Mouse (Mus musculus) liver, embryonic 16.5 days (tissue): ENCODE measurements around the gene Vps8. TPM values are rescaled to one million over a fixed set of nuclear protein-coding genes. Genes with fewer than 3 reads are reported as not detected.
"Not testable (repeated sequence)": the region's sequence is repeated elsewhere in the genome, so short reads cannot be mapped to it uniquely, and the experiment has no call there.

ENCODE experiments used
- ATAC-seq: fragments of 200-750 bp; cut with Nextera tagmentation; 2 replicates; pipeline ENCODE4 v1.8.0; 2017; ENCODE audit warnings: low read depth, mild to moderate bottlenecking, moderate number of reproducible peaks, moderate library complexity
- H3K27ac ChIP-seq: fragments of 300-500 bp; sonication (generic); 2 replicates; pipeline ENCODE4 v1.5.1; 2014; ENCODE audit warnings: mild to moderate bottlenecking, low read length
- H3K27me3 ChIP-seq: fragments of 300-500 bp; sonication (generic); 2 replicates; pipeline ENCODE4 v1.6.1; 2014; ENCODE audit warnings: low read depth, low read length, mixed read lengths; ENCODE audit not compliant: control insufficient read depth, insufficient read depth
- H3K36me3 ChIP-seq: fragments of 300-500 bp; sonication (generic); 2 replicates; pipeline ENCODE4 v1.6.1; 2014; ENCODE audit warnings: mild to moderate bottlenecking; ENCODE audit not compliant: control insufficient read depth, insufficient read depth
- H3K4me1 ChIP-seq: fragments of 300-500 bp; sonication (generic); 2 replicates; pipeline ENCODE4 v1.6.1; 2014; ENCODE audit warnings: low read depth, low read length, mixed read lengths; ENCODE audit not compliant: control insufficient read depth
- H3K4me2 ChIP-seq: fragments of 300-500 bp; sonication (generic); 2 replicates; pipeline ENCODE4 v1.6.1; 2014; ENCODE audit warnings: low read depth, low read length, mixed read lengths
- H3K4me3 ChIP-seq: fragments of 300-500 bp; sonication (generic); 2 replicates; pipeline ENCODE4 v1.5.1; 2014; ENCODE audit warnings: low read depth, mild to moderate bottlenecking, low read length
- H3K9ac ChIP-seq: fragments of 300-500 bp; sonication (generic); 2 replicates; pipeline ENCODE4 v1.6.1; 2014; ENCODE audit warnings: low read depth, low read length
- H3K9me3 ChIP-seq: fragments of 300-500 bp; sonication (generic); replicated peaks from 2 replicates; pipeline ENCODE4 v1.6.1; 2016; ENCODE audit warnings: low read length; ENCODE audit not compliant: control insufficient read depth
- WGBS: fragments of 180-500 bp; shearing (Covaris S2); extraction: QIAGEN DNeasy Blood & Tissue Kit; methylation state at CpG from one replicate; pipeline ENCODE4 v1.1.7; 2014; ENCODE audit not compliant: insufficient replicate concordance; 5-methylcytosine and 5-hydroxymethylcytosine counted together
- polyA plus RNA-seq: library from polyadenylated mRNA; unstranded; fragments of >200 nt; fragmentation: Nextera tagmentation; extraction: Ambion mirVana; gene quantifications from 2 replicates; pipeline ENCODE4 v1.2.1, GENCODE M21; 2015

Gene Vps8
- polyA plus RNA-seq, 1 experiment from 2014 or later: 7.6 TPM

DNA sequence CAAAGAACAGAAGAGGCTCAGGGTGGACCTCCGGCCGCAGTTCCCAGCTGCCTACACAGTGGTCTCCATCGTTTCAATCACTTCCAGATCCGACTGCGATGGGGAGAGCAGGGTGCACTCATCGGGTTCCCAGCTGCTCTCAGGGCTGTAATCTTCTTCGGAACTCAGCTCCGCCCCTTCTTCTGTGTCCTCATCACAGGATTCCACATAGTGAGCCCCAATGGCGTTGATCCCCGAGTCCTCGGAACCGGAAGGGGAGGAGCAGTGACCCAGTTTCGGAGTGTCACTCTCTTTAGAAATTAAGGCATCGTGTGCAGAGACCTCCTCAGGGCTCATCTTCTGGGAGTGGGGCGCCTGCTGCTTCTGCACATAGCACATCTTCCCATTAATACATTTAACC is 230.2 kb downstream of the Vps8 start:
- Histone ChIP-seq H3K4me2 (no peak overlapping the region), H3K4me1 (no peaks in the 10 kb centered on the region), H3K9ac (no peak overlapping the region), H3K36me3 (no peaks in the 10 kb centered on the region; the same call in 1 of the 2 replicates), H3K27ac (no peak overlapping the region), H3K27me3 (no peaks in the 10 kb centered on the region), H3K9me3 (no peaks in the 10 kb centered on the region), H3K4me3 (no peak overlapping the region)
- ATAC-seq: no peak
- whole genome bisulfite sequencing: 67% methylated on average over 15 of the region's 15 CpGs

DNA sequence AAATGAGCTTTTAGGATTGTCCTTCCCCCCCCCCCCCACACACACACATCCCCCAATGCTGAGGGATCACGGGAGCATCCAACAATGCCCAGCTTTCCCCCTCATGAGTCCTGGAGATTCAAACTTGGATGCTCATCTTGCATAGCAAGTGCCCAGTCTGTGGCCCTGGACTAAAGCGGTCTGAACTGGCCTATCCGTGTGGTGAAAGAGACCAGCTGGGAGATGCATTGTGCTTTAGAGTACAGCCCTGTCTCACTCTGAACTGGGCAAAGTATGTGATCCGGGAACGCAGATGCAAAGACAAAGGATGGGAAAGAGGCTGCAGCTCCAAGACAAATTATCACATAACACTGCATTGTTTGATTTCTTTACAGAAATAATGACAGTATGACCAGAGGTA is 231.5 kb downstream of the Vps8 start:
- no peaks in the 10 kb centered on the region for H3K9me3 ChIP-seq
- no peak overlapping the region for H3K4me2 ChIP-seq
- no peak overlapping the region for H3K9ac ChIP-seq
- no peak for ATAC-seq
- WGBS: 71% methylated on average over 5 of the region's 5 CpGs
- no peak overlapping the region for H3K4me3 ChIP-seq
- no peak overlapping the region for H3K27ac ChIP-seq
- no peaks in the 10 kb centered on the region; the same call in 1 of the 2 replicates for H3K36me3 ChIP-seq
- no peaks in the 10 kb centered on the region for H3K27me3 ChIP-seq
- H3K4me1 ChIP-seq: no peaks in the 10 kb centered on the region

DNA sequence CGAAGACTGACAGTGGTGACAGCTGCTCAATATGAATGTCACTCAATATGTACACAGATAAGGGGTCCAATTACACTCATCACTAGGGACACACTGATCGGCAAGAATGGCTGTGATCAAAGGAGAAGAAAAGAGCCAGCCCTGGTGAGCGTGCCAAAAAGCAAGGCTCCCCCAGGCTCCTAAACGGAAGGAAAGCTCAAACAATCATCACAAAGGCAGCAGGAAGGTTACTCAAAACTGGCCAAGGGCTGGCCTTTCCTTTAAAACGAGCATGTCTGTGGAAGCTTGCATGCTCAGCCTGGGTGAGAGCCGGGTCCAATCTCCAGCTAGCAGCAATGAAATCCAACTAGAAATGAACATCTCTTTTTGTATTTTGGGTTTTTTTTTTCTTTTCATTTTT is 232.4 kb downstream of the Vps8 start:
- H3K36me3 ChIP-seq: no peaks in the 10 kb centered on the region; the same call in 1 of the 2 replicates
- no peaks in the 10 kb centered on the region for H3K9me3 ChIP-seq
- H3K9ac ChIP-seq: no peak overlapping the region
- no peaks in the 10 kb centered on the region for H3K4me1 ChIP-seq
- no peak overlapping the region for H3K4me3 ChIP-seq
- H3K27ac ChIP-seq: no peak overlapping the region
- ATAC-seq: no peak
- no peaks in the 10 kb centered on the region for H3K27me3 ChIP-seq
- WGBS: 40% methylated on average over 6 of the region's 6 CpGs
- no peak overlapping the region for H3K4me2 ChIP-seq

DNA sequence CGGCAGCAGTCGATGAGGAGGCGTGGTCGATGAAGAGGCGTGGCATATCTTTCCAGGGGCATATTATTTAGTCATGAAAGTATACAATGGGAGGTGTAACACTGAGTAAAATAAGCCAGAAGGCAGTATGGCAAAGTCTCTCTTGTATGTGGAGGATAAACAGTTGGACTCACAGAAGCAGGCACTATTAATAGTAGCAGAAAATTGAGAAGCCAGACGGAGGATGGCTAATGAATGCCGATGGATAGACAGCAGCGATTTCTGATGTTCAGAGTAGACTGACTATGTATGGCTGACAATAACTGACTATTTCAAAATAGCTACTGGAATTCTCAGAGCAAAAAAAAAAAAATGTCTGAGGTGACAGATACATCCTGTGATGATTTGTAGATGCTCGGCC is 233.0 kb downstream of the Vps8 start:
- Histone ChIP-seq H3K36me3 (no peaks in the 10 kb centered on the region; the same call in 1 of the 2 replicates), H3K27ac (no peak overlapping the region), H3K9ac (no peak overlapping the region), H3K4me1 (no peaks in the 10 kb centered on the region), H3K4me3 (no peak overlapping the region), H3K27me3 (no peaks in the 10 kb centered on the region), H3K9me3 (no peaks in the 10 kb centered on the region), H3K4me2 (no peak overlapping the region)
- WGBS: 72% methylated on average over 9 of the region's 9 CpGs
- ATAC-seq: no peak

DNA sequence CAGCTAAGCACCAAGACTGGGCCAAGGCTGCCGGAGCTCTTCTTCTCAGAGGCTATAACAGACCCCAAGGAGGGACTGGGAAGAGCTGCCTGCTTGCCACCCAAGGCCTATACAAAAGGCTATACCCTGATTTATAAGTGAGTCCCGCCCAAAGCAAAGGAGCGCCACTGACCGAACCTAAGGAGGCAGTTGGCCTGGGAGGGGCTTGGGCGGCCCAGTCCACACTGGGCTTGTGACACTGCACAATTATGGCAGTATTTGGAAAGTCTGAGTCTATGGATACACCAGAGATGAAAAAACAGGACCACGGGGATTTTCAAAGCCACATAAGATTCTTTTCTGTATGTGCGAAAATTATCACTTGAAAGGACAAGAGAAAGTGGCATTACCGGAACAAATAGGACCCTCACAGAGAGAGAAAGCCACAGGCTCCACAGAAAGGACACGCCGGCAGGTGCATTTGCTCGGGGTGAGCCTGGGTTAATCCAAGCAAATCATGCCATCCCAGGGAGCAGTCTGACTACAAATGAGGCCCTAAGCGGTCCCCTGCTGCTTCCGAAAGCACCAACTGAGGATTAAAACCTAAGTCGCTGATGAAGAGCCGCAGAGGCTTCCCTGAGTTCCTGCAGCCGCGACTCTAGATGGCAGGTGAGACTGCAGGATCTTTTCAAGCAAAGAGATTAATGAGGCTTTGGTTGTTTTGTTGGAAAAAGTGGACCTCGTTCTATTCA is 241.9 kb downstream of the Vps8 start:
- WGBS: 56% methylated on average over 18 of the region's 18 CpGs
- H3K9me3 ChIP-seq: no peaks in the 10 kb centered on the region
- no peak overlapping the region for H3K27ac ChIP-seq
- no peak overlapping the region for H3K4me3 ChIP-seq
- H3K4me2 ChIP-seq: no peak overlapping the region
- H3K27me3 ChIP-seq: no peaks in the 10 kb centered on the region
- no peaks in the 10 kb centered on the region for H3K4me1 ChIP-seq
- no peak overlapping the region for H3K9ac ChIP-seq
- ATAC-seq: no peak
- no peaks in the 10 kb centered on the region for H3K36me3 ChIP-seq

DNA sequence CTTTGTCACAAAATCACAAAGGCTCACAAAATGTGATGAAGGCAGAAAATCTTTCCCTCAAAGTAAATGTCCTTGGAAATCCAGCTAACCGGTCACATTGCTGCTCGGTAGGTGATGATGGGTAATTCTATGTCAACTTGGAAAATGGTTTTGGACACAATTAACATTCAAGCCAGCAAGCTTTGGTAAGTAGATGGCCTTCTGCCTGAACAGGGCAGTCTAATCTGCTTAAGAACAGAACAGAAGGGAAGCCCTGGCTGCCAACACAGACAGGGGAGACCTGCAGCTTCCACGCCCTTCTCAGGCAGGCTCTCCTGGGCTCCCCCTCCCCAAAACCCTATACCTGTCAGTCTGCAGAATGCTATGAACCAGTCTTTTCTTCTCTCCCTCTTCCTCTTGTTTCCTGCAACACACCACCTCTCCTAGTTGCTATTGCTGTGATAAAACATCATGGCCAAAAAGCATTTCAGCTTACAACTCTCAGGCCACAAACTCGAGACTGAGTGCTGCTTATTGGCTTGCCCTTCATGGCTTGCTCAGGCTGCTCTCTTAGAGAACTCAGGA is 242.6 kb downstream of the Vps8 start:
- no peaks in the 10 kb centered on the region for H3K4me1 ChIP-seq
- no peaks in the 10 kb centered on the region for H3K9me3 ChIP-seq
- WGBS: 41% methylated on average over 4 of the region's 4 CpGs
- H3K36me3 ChIP-seq: no peaks in the 10 kb centered on the region
- no peak overlapping the region for H3K4me2 ChIP-seq
- ATAC-seq: no peak
- H3K4me3 ChIP-seq: no peak overlapping the region
- H3K27ac ChIP-seq: no peak overlapping the region
- H3K27me3 ChIP-seq: no peaks in the 10 kb centered on the region
- H3K9ac ChIP-seq: no peak overlapping the region

DNA sequence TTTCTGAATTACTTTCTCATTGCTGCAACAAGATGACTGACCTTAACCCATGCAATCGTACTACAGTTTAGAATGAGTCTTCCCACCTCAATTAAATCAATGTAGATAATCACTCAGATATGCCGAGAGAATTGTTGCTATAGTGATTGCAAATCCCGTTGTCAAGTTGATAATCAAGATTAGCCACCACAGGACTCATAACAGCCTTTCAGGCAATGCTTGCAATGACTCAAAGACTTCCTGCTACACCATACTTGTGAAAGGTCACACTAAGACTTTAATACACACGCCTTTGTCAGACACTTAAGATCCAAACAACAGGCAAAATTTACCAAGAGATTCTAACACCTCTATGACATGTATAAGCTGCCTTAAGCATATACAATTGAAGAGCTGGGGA is 249.0 kb downstream of the Vps8 start:
- Histone ChIP-seq H3K36me3 (no peaks in the 10 kb centered on the region), H3K4me1 (no peaks in the 10 kb centered on the region), H3K27ac (no peak overlapping the region), H3K9ac (no peak overlapping the region), H3K9me3 (no peaks in the 10 kb centered on the region), H3K27me3 (no peaks in the 10 kb centered on the region), H3K4me2 (no peak overlapping the region), H3K4me3 (no peak overlapping the region)
- WGBS: 52% methylated on average over 4 of the region's 4 CpGs
- no peak for ATAC-seq

DNA sequence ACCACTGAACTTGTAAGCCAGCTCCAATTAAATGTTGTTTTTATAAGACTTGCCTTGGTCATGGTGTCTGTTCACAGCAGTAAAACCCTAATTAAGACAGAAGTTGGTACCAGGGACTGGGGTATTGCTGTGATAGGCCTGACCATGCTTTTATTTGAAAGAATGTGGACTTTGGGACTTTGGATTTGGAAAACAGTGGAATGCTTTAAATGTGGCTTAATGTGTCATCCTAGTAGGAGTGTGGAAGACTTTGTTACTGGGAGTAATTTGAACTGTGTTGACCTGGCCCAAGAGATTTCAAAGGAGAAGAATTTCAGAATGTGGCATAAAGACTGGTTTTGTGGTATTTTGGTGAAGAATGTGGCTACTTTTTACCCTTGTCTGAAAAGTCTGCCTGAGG is 250.1 kb downstream of the Vps8 start:
- ATAC-seq, H3K36me3 ChIP-seq, H3K9me3 ChIP-seq, H3K4me3 ChIP-seq, H3K27me3 ChIP-seq, H3K27ac ChIP-seq, H3K4me2 ChIP-seq, H3K9ac ChIP-seq, H3K4me1 ChIP-seq: not testable (repeated sequence)

DNA sequence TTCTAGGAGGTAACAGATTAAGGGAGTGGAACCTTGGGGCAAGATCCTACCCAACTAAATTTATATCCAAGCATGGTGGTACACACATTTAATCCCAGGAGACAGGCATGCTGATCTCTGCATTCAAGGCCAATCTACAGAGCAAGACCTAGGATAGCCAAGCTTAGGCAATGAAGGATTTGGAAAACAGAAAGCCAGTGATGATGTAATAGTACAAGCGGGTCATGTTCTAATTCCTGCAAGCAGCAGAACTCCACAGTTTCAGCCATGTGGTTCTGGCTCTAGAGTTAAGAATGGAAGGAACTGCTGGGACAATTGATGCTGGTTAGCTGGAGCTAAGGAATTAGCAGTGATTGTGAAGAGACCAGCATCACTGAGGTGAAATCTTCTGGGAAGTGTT is 250.7 kb downstream of the Vps8 start:
- 76% methylated on average over 1 of the region's 1 CpGs for WGBS
- H3K4me1 ChIP-seq, ATAC-seq: not testable (repeated sequence)

More for the DNA sequence above, 250.7 kb downstream of the Vps8 start:
- H3K27ac ChIP-seq, H3K27me3 ChIP-seq, H3K4me3 ChIP-seq, H3K9ac ChIP-seq, H3K4me2 ChIP-seq, H3K9me3 ChIP-seq, H3K36me3 ChIP-seq: not testable (repeated sequence)
